Mouse (Mus musculus) adrenal gland (tissue): ENCODE data around the gene Tmod3.
"Not testable (repeated sequence)": the region's sequence is repeated elsewhere in the genome, so short reads cannot be mapped to it uniquely, and the experiment has no call there.

Experiments used
- intact Hi-C: fragments of 180-260 bp; cut with DNase I; formaldehyde crosslinking; loops from one replicate; pipeline ENCODE4 v1.15.1; 2025

Gene Tmod3

DNA sequence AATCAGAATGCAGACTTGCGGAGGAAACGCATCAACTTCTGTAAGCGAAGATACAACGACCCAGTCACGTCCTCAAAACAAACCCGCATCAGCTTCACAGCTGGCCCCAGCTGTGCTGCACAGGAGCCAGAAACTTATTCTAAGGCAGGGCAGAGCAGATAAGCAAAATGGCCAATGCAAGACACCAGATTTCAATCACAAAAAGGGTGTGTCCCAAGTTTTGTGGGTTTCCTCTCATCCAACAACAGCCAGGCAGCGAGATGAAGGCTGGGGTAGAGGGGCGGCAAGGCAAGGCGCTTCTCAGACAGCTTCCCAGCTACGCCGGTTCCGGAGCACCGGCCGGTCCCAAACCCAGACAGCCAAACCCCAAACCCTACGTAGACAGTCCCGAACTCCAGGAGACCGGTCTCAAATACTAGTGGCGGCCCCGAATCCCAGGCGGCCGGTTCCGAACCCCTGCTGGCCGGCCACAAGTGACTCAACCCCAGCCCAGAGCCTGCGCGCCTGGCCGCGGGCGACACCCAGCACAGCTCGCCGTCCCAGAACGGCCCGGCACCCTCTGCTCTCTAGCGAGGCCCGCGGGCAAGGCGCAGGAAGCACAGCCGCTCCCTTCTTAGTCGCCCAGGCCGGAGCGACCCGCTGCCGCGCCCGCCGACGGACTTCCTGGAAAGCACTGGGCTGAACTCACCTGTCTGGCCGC lies 495 bp downstream of the Tmod3 start:
- intact Hi-C loops = no loop called here

DNA sequence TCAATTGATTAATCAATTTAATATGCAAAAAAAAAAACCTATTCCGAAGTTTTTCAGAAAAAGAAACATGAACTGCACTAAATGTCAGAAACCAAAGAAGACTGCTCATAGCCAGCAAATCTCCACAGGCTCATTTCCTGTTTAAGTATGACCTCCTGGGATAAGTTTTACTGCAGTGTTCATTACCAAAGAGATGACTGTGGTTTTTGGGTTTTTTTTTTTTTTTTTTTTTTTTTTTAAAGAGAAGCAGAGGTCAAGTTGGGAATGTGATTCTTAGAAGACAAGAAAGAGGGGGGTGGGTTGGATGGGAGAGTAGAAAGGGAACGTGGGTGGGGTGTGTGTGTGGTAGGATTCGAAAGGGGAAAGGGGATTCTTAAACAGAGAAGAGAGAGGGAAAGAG lies 1.1 kb downstream of the Tmod3 start:
- intact Hi-C loops = no loop called here

DNA sequence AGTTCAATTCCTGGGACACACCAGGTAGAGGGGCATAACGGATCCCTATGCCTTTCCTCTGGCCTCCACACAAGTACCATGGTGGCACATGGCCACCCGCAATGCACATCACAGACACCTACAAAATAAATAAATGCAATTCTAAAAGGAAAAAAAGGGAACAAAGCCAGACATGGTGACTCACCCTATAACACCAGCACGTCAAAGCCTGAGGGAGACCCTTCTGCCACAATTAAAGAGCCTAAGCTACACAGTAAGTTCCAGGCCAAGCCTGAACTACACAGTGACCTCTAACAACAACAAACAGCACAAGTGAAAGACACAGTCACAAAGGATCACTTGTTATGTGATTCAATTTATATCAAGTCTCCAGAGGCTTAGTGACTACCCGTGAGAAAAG lies 5.7 kb downstream of the Tmod3 start:
- intact Hi-C loops = no loop called here

DNA sequence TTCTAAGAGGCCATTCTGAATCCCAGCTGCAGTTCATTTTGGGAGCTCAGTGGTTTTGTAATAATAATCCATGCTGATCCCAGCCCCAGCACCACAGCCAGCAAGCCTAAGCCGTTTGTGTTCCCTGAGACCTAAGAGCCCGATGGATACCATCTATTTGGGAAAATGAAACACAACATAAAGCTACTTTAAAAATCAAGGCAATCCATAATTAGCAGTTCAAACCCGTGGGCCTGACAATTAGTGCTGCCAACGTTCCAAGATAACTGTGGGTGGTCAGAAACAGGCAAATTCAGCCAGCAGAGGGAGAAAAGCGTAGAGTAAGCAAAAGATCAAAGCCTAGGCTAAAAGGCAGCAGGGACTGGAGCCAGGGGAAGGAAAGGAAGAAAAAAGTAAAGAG lies 8.1 kb downstream of the Tmod3 start:
- intact Hi-C loops = no loop called here

DNA sequence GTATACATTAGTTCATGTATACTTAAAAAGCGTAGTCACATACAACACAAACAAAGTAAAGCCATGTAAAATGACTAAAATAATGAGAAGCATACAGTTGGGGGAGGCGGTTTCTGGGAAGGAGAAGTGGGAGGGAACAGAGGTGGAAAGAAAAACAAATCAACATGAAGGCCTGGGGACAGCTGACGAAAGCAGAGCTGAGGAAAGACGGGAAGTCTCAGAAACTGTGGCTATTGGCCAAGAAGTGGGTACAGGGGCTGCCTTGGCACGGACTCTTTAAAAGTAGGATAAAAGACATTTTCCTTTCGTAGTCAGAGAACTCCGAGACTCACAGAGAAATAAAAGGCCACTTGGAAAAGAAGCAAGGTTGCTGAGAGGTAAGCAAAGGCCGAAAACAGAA lies 10.4 kb downstream of the Tmod3 start:
- intact Hi-C loops = no loop called here

DNA sequence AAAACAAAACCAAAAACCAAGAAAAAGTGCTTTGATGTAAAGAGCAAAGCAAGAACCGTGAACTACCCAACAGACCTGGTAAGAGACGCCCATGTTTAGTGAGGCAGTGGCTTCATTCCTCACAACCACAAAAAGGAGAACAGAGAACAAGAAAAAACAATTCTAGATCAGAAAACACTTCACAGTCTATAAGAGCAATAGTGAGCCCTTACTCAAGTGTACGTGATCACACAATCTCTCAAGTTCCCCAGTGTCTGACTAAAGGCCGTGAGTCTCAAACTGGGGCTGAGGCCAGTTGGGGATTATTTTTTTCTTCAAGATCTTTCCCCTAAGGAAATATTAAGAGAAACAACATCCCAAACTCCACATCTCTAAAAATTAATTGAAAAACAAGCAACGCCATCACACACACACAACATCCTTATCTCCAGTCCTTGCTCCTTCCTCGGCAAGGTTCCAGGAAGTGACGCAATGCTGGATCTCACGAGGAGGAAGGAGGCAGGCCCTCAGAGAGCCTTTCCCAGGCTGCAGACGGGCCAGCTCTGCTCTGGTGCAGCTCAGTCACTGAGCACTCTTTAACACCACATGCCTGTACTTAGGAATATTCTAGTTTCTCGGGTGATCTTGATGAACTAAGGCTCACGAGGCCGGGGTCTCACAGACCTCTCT lies 12.4 kb downstream of the Tmod3 start:
- intact Hi-C loops = no loop called here

DNA sequence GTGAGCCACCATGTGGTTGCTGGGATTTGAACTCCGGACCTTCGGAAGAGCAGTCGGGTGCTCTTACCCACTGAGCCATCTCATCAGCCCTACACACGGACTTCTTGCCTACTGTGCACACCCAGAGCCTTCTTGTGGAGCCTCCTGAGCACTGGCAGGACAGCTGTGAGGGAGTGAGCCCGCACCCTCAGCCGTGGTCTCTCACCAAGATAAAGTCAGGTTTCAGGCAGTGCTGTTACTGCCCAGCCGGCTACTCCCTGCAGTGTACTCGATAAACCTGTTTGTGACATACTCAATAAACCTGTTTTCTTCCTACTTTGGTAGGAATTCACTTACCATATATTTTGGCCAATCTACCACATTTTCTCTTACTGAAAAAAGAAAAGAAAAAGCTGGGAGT lies 13.9 kb downstream of the Tmod3 start:
- intact Hi-C loops = no loop called here

DNA sequence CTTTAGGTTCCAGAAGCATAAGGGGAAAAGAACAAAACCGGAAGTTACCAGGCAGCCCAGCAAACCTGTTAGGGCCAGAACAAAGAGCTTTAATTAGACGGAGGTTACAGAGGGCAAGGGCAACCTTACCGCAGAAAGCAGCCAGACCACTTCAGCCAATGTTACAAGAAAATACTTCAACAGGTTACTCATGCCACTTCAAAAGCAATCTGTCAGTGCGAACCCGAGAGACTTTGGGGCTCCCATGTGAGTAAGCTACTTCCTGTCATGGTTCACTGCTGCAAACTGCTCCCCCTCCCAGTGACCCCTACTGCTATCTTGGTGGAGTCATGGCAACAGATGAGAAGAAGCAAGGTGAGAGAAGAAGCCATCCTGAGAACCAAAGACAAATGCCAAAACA lies 18.0 kb downstream of the Tmod3 start:
- intact Hi-C loops = no loop called here

DNA sequence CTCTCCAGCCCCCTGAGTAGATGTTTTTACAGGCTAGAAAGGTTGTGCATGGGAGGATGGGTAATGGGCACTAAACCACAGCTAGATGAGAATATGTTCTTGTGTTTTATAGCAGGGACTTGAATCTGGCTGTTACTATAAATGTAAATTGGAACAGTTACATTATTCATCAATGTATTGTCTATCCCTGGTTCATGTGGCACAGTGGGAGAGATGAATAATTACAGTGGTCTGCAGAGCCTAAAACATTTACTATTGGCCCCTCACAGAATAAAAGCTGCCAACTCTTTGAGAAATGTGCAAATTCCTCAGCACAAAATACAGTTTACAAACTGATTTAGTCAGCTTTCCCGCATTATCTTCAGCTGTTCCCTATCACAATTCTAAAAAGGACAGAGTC lies 23.0 kb downstream of the Tmod3 start:
- intact Hi-C loops = no loop called here

DNA sequence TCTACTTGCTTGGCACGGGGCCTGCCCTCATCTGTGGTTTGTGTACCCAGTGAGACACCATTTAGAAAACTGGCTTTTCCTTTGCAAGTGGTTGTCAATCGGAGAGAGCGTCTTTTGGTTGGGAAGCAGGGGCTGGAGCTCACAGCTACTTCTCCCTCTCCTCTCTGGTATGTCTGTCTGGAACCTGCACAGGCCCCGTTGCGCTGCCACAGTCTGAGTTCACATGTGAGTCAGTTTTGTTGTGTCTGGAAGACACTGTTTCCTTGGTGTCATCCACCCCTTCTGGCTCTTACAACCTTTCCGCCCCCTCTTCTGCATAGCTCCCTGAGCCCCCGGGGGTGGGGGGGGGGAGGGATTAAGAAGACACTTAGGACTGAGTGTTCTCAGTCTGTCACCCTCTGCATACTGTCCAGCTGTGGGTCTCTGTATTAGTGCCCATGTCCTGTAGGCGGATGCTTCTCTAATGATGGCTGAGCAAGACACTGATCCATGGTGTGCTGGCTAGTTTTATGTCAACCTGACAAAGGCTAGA lies 25.0 kb downstream of the Tmod3 start:
- intact Hi-C loops = no loop called here

DNA sequence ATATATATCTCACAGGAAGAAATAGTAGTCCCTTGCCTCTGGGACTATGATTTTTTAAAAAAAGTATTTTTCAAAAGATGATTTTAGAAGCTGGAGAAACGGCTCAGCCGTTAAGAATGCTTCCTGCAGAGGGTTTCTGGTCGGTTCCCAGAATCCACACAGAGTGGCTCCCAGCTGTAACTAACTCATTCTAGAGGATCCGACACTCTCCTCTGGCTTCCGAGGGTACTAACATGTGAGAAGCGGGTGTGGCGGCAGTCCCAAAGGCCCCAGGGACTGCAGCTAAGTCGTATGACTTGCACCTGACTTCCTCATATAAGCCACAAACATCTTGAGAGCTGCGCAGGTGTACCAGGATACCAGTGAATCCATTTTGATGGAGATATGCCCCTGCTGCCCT lies 26.5 kb downstream of the Tmod3 start:
- intact Hi-C loops = not testable (repeated sequence)

DNA sequence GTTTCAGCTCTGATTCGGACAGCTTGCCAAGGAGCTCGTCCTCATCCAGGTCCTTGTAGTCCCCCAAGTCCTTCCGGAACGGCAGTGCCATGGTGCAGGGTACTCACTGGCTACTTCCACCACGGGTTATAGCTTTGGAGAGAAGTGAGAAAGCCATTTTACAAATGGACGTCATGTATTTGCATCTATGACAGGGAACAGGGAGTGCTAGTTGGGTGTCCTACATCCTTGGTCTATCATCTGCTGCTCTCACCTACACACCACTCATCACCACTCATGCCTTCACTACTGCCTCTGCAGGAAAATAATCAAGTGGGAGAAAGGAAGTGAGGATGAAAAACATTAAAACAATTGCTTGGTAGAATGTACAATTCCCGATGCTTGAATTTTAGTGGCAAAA lies 27.0 kb downstream of the Tmod3 start:
- intact Hi-C loops = no loop called here

DNA sequence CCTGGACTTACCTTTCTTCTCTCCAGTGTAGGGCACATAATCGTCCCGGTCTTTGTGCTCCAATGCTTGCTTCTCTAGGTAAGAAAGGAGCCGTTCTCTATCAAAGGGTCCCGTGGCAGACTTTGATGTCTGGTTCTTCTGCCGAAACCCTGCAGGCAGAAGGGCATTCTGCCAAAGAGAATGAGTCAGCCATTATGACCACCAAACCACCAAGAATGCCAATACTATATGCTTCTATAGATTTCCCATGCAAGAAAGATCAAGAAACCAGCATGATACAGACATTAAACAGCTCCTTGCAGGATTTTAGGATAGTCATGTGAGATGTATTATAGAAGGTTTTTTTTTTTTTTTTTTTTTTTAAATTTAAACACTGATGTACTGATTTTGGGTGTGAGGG lies 30.1 kb downstream of the Tmod3 start:
- intact Hi-C loops = no loop called here

DNA sequence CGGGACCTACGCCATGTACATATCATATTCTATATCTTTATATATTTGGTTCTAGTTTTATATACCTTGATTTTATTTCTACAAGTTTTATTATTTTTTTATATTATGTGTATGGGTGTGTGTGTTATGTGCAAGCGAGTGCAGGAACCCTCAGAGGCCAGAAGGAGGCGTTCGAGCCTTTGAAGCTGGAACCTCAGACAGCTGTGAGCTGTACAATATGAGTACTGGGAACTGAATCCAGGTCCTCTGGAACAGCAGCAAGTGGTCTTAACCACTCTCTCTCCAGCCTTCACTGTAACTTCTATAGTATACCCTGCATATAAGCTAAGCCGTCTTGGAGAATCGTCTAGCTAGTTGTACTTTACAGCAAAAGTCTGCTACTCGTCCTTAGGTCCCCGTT lies 31.4 kb downstream of the Tmod3 start:
- intact Hi-C loops = no loop called here

DNA sequence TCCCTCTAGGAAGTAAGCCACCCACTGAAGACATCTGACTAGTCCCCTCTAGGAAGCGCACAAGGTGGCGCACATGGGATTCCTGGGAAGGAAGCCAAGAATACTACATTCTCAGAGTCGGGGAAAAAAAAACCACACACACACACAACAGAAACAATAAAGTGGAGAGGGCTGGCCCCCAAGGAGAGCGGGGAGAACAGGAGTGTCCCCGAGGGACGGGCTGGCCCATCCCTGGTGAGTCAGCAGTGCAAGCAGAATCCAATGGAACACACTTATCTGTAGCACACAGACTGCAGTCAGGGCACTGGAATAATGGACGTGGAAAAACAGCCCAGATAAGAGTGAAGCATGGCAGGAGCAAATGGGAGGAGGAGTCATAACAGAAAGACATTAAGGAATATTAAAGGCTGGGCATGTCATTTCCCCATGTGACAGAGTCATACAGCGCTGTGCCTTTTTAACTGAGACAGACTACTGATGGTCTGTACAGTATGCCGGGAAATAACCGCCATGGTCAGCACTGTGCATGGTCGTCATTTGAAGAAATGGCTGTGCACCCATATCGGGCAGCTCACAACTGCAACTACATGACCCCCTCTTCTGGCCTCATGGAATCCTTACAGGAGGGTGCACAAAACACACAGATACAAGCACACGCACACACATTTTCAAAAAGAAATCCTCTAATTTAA lies 31.9 kb downstream of the Tmod3 start:
- intact Hi-C loops = no loop called here

DNA sequence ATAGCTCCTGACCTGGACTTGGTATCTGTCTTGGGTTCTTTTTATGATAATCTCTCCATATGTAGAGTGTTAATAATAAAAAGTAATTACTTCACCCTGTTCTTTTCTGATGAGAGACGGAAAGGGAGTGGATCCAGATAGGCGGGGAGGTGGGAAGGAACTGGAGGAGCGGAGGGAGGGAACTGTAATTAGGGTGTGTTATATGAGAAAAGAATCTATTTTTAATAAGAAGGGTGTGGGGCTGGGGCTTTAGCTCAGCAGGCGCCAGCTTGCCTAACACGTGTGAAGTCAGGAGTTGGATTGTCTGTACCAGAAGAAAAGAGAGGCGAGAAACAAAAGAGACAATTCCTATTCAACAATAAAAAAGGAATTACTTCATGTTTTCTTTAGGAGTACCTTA lies 35.8 kb downstream of the Tmod3 start:
- intact Hi-C loops = no loop called here

DNA sequence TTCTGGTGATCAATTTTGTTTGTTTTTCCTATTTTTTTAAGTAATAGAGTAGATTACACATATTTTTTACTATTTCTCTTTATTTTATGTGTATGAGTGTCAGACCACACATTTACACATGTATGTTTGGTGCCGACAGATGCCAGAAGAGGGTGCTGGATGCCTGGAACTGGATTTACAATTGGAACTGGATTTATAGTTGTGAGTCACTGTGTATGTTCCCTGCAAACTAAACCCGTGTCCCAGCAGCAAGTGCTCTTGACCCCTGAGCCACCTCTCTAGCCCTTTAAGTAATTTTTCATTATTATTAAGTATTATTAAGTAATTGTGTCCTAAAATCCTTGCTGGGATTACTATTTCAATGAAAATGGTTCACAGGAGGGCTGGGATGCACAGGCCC lies 37.2 kb downstream of the Tmod3 start:
- intact Hi-C loops = no loop called here

DNA sequence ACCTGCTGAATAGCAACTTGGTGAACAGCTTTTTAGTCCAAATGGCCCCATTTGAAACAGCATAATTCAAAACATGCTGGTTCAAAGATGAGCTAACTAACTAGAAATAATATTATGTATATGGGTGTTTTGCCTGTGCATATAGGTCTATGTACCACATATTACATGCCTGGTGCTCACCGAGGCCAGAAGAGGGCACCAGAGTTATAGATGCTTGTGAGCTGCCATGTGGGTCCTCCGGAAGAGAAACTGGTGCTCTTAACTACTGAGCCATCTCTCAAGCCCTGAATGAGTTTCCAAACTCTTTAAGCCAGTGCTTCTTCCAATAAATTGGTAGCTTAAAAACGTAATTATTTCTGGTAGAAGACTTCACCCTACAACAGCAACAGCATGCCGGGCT lies 37.7 kb downstream of the Tmod3 start:
- intact Hi-C loops = loop anchor here (2.0 kb wide), 1 partner anchor 61 kb away; no protein-coding TSS in a partner anchor

DNA sequence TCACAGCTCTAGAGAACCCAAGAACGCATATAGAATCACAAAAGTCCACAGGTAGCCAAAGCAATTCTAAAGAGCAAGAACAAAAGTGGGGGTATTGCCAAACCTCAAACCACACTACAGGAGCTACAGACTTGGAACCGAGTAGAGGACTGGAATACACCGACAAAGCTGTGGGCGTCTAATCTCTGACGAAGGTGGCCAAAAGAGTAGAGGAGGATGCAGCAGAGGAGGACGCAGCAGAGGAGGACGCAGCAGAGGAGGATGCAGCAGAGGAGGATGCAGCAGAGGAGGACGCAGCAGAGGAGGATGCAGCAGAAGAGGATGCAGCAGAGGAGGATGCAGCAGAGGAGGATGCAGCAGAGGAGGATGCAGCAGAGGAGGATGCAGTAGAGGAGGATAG lies 38.5 kb downstream of the Tmod3 start:
- intact Hi-C loops = loop anchor here (2.0 kb wide), 1 partner anchor 62 kb away; no protein-coding TSS in a partner anchor

DNA sequence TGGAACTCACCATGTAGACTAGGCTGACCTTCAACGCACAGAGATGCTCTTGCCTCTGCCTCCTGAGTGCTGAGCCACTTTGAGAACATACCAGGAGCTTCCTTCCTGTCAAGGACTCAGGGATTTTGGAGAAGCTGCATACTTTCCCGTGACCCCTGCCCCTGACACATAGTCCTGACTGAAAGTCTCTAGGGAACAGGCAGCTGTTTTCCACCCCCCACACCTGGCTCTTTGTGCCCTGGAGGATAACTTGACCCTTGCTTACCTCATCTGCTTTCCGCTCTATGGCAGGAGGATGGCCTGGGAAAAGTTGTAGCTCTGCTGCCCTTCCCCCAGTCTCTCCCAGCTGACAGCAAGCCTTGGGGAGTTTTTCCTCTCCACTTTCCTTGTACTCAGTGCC lies 41.7 kb downstream of the Tmod3 start:
- intact Hi-C loops = loop anchor here (10.0 kb wide), 1 partner anchor 233 kb away; no protein-coding TSS in a partner anchor

DNA sequence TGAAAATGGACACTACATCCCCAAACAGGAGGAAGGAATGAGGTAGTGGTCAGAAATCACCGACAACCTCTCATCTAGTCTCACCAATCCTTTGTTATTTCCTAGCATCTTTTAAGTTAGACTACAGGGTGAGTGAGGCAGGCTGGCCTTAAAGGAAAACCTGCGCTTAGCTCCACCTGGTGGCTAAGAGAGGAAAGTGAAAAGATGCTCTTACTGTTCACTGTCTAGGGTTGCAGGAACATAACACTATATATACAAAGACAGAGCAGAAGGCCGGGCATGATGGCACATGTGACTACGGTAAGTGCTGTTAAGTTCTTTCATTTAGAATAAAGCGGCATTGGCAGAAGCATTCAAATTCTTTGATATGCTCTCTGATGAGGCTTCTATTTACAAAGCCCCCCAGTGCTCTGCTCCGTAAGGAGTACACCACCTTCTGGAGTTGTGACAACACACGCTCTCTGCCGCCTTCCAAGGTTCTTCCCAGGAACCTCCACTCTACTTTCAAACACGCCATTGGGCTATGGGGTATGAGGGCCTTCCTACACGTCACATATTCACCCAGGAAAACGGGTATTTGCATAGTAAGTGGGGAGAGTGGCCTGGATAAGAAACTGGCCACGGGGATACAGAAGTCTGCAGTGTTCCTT lies 43.9 kb downstream of the Tmod3 start:
- intact Hi-C loops = loop anchor here (10.0 kb wide), 1 partner anchor 231 kb away; no protein-coding TSS in a partner anchor
